Mouse (Mus musculus): ENCODE data around the gene Dydc1. TPM values are rescaled to one million over a fixed set of nuclear protein-coding genes. Genes with fewer than 3 reads are reported as not detected.
A peak's percentile ranks its signal among the peaks of the same experiment; 100 is the strongest.
"Not testable (repeated sequence)": the region's sequence is repeated elsewhere in the genome, so short reads cannot be mapped to it uniquely, and the experiment has no call there.

The Dydc1 gene
- total RNA-seq (2015): not detected in 2 replicates
- total RNA-seq (2017): not detected in 2 replicates

DNA sequence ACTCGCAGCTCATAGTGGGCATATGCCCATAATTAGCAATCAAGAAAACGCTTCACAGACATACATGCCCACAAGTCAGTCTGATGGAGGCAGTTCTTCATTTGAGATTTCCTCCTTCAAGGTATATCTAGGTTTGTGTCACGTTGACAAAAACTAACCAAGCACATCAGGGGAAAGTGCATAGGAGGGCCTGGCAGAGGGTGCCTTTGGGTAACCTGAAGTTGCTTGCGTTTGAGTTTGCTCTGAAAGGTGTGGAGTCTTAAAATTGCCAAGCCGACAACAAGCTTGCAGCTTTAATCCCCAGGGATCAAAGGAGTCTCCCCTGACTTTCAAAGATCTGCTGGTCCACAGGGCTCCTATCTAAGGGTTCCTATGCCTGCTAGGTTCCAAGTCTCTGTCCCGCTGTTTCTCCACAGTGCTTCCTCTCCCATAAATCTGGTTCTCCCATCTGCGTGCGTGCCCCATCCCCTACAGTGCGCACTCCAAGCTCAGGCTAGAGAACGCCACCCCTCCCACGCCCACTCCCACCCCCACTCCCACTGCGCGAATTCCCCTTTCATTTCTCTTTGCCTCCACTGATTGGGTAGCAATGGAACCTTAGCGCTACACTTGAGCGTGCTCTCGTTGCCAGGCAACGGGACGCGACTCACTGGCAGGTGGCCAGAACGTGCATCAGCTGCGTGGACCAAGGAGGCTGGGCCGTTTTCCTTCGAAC lies at the start of gene Dydc1:
Dydc1 (plus strand) TSS at position 683 of the 715 bp plus-strand sequence.
- no peak for ATAC-seq (ENCODE audit: poor library complexity, severe bottlenecking)

DNA sequence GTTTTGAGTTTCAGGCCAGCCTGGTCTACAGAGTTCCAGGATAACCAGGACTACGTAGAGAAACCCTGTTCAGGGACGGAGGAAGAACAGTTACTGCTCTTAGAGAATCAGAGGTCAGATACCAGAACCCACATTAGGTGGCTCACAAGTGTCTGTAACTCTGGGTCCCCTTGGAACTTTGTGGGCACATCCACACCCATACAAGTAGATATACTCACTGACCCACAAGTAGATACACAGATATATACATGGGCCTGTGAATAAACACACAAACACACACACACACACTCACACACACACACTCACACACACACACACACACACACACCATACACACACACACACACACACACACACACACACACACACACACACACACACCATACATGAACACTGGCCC lies 47.6 kb upstream of the Dydc1 start:
- ATAC-seq (ENCODE audit: poor library complexity, severe bottlenecking): no peak

- ATAC-seq (ENCODE audit: poor library complexity, severe bottlenecking): no peak
Measured at GRCm38 (mm10) chr14:41025594-41026284, 47.0 kb upstream of the Dydc1 start.

- ATAC-seq (ENCODE audit: poor library complexity, severe bottlenecking): no peak
Measured at GRCm38 (mm10) chr14:41029303-41029702, 43.4 kb upstream of the Dydc1 start.

DNA sequence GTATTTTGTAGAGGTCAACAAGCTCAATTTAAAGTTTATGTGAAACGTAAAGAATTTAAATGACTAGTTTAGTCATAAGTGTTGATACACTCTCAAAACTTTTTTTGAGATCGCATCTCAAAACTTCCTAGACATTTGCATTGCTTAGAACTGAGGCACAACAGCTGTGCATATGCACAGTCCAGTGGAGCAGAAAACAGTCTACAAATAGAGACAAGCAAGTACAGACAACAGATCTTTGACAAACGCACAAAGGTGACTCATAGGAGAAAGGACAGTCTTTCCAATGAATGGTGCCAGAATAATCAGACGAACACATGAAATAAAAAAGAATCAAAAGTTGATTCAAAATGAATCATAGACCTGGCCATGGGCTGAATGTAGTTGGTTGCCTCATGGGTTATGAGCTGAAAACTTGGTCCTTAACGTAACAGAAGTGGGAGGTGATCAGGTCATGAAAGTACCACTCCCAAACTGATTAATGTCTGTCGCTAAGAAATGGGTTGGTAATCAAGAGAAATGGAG lies 41.7 kb upstream of the Dydc1 start:
- ATAC-seq (ENCODE audit: poor library complexity, severe bottlenecking): no peak

DNA sequence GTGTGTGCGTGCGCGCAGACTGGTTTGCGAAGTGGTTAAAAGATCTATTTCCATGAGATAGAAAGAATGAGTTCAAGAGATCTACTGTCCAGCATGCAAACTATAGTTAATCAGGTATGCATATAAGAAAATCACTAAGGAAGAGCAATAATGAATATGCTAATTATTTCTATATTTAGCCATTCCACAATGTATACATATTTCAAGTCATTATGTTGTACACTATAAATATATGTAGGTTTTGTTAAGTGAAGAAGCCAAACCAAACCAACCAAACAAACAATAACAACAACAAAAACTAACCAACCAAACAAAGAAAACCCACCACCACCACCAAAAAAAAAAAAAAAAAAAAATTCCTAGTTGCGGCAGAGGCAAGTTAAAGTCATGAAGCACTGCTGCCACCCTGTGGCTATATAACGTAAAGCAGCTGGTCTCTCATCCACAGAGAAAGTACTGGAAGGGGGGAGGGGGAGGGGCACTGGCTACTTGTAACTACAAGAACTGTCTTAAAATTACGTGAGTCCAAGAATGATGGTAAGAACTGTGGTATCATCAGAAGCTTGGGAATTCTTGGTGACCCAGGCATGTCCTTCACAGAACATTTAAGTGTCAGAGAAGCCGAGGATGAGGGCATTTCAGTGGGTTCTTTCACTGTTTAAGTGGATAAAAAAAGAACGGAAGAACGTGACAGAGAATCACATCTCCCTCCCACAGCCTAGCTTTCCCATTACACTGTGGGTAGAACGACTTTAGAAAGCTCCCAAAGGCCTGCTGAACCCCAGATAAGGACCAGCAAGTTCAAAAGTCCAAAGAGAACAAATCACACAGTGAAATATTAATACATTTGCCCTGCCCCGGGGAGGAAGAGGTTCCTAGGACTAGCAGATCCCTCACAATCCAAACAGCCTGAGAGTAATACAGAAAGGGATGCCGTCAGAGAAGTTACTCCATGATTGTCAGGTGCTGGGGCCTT lies 39.3 kb upstream of the Dydc1 start:
- ATAC-seq (ENCODE audit: poor library complexity, severe bottlenecking): peak; percentile 66

DNA sequence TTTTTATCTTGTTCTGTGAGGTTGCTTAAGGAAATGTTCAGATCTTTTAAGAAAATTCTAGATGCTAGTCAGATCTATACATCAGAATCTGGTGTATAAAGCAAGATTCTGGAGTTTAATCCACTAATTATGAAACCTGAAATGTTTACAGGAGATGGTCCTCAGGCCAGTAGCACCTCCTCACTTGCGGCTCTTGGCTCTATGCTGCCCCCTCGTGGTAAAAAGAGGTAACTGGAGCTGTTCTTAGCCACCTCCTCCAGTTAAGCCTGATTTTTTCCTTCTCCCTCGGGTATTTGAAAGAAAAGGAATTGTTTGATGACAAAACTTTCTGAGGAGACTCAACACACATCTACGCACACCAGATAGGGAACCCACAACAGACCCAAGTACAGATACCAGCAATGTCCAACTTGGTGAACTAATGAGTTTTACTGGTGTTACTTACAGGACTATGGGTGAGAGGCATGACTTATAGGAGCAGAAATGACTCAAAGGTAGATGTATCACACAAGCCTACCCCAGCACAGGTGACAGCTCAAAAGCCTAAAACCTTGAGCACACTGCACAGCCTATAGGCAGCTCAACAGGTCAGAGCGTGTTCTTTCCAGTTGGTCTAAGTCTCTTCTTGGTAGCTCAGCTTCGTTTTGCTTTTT lies 37.4 kb upstream of the Dydc1 start:
- ATAC-seq (ENCODE audit: poor library complexity, severe bottlenecking): peak; percentile 71

DNA sequence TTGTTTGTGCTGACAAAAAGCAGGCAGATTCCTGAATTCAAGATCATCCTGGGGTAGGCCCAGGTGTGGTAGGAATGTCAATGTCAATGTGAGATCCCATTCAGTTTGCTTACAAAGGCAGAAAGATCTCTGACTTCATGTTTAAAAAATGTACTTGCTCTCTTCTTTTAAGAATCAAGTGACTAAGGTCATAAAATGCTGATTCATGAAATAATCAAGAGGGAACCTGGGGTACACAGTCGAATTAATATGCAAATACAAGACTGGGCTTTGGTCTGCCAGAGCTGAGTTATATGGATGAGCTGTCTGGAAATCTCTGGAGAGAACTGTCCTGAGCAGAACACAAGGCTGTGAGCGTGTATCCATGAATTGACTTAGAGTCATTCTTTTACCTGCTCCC lies 25.3 kb upstream of the Dydc1 start:
- no peak for ATAC-seq (ENCODE audit: poor library complexity, severe bottlenecking)

GRCm38 (mm10) chr14:41050471-41050870 lies 22.2 kb upstream of the Dydc1 start:
- ATAC-seq (ENCODE audit: poor library complexity, severe bottlenecking): no peak

GRCm38 (mm10) chr14:41052481-41052880 lies 20.2 kb upstream of the Dydc1 start:
- no peak for ATAC-seq (ENCODE audit: poor library complexity, severe bottlenecking)

GRCm38 (mm10) chr14:41053190-41053589 lies 19.5 kb upstream of the Dydc1 start:
- ATAC-seq (ENCODE audit: poor library complexity, severe bottlenecking): not testable (repeated sequence)

DNA sequence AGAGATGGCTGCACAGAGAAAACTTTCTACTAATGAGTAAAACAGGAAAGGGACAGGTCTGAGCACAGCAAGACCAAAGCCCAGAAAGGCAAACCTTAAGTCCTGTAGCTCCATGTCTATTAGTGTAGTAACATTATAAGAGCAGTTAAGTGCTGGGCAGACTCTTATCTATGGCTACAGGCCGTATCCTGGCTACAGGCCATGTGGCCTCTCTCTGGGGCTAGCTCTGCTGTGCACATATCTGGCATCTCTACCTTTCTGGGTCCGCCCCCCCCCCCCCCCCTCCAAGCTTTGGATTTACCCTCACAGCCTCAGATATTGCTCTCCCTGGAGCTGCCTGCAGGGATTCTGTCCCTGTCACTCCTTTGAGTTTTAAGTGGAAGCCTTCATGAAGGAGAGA lies 7.5 kb upstream of the Dydc1 start:
- ATAC-seq (ENCODE audit: poor library complexity, severe bottlenecking): no peak

- ATAC-seq (ENCODE audit: poor library complexity, severe bottlenecking): no peak
Measured at GRCm38 (mm10) chr14:41066416-41066815, 6.3 kb upstream of the Dydc1 start.

GRCm38 (mm10) chr14:41069108-41069507 lies 3.6 kb upstream of the Dydc1 start, which contains the start of gene Dydc2:
Gene Dydc2, minus strand, starts transcription at chr14:41069208.
- no peak for ATAC-seq (ENCODE audit: poor library complexity, severe bottlenecking)

DNA sequence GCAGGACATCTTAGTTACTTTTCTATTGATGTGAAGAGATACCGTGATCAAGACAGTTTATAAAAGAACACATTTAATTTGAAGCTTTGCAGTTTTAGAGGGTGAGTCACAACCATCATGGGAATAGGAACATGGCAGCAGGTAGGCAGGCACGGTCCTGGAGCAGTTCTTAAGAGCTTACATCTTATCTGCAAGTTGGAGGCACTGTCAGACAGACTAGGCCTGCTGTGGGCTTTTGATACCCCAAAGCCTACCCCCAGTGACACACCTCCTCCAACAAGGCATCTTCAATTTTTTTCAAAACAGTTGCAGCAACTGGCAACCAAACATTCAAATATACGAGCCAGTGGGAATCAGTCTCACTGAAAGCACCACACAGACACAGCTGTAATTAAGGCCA lies 2.4 kb upstream of the Dydc1 start:
- ATAC-seq (ENCODE audit: poor library complexity, severe bottlenecking): no peak

DNA sequence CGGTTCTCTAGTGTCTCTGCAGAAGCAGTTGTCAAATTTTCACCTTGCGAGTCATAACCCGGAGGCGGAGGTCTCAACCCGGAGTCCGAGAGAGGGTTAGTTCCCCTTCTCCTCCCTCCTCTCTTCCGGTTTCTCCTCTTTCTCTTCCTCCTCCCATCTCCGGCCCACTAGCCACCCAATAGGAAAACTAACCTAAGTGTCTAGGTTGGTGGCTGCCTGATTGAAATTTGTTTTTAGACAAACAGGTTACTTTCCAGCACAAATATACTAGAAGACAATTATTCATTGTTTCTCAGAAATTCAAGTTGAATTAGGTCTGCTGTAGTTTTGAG lies 199 bp downstream of the Dydc1 start:
- ATAC-seq (ENCODE audit: poor library complexity, severe bottlenecking): no peak

- ATAC-seq (ENCODE audit: poor library complexity, severe bottlenecking): no peak
Measured at GRCm38 (mm10) chr14:41082408-41082807, 9.7 kb downstream of the Dydc1 start.

DNA sequence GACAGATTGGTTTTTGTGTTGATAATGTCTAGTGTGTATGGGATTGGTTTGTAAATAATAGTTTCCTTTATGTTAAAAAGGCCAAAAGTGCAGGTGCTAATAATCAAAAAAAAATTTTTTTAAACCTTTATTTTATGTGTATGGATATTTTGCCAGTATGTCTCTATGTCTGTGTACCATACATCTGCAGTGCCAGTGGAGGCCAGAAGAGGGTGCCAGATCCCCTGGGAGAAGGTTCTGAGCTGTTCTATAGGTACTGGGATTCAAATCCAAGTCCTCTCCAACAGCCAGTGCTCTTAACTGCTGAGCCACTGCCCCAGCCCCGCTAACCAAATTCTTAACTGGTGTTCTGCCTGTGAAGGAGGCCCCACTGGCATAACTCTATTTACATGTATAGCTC lies 14.8 kb downstream of the Dydc1 start:
- no peak for ATAC-seq (ENCODE audit: poor library complexity, severe bottlenecking)

DNA sequence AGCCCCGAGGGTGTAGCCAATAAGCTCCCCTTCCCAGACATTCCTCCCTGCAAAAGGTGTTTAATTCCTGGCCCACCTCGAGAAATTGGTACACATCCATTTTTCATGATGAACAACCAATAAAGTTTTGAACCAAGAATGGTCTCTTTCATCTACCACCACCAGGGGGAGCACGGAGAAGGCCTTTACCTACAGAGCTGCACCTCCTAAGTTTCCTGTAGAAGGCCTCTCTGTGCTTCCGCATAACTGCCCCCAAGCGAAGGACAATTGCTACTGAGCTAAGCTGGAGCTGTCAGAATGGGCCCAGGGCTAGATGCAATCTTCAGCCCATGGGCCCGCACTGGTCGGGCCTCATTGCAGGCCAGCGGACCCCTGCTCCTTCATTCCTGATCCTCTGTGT lies 18.1 kb downstream of the Dydc1 start:
- ATAC-seq (ENCODE audit: poor library complexity, severe bottlenecking): no peak

GRCm38 (mm10) chr14:41094114-41094513 lies 21.4 kb downstream of the Dydc1 start:
- no peak for ATAC-seq (ENCODE audit: poor library complexity, severe bottlenecking)
